Mouse (Mus musculus) hindbrain, embryonic 13.5 days (tissue): Measurements from ENCODE around the gene Vangl1. TPM values are rescaled to one million over a fixed set of nuclear protein-coding genes. Genes with fewer than 3 reads are reported as not detected.
A peak's percentile ranks its signal among the peaks of the same experiment; 100 is the strongest.

Experiments
- ATAC-seq: fragments of 200-750 bp; cut with Nextera tagmentation; 2 replicates; pipeline ENCODE4 v1.8.0; 2017; ENCODE audit warnings: moderate TSS enrichment; ENCODE audit not compliant: low FRiP score
- H3K27ac ChIP-seq: fragments of 300-500 bp; sonication (generic); 2 replicates; pipeline ENCODE4 v1.5.1; 2015; ENCODE audit warnings: inconsistent platforms, mild to moderate bottlenecking, moderate library complexity
- H3K27me3 ChIP-seq: fragments of 300-500 bp; sonication (generic); 2 replicates; pipeline ENCODE4 v1.6.1; 2015; ENCODE audit warnings: mild to moderate bottlenecking, inconsistent platforms
- H3K36me3 ChIP-seq: fragments of 300-500 bp; sonication (generic); 2 replicates; pipeline ENCODE4 v1.6.1; 2015; ENCODE audit warnings: mild to moderate bottlenecking, inconsistent platforms
- H3K4me1 ChIP-seq: fragments of 300-500 bp; sonication (generic); replicated peaks from 2 replicates; pipeline ENCODE4 v1.6.1; 2015; ENCODE audit warnings: inconsistent platforms
- H3K4me2 ChIP-seq: fragments of 300-500 bp; sonication (generic); 2 replicates; pipeline ENCODE4 v1.6.1; 2015; ENCODE audit warnings: inconsistent platforms, mild to moderate bottlenecking, moderate library complexity
- H3K4me3 ChIP-seq: fragments of 300-500 bp; sonication (generic); 2 replicates; pipeline ENCODE4 v1.5.1; 2015; ENCODE audit warnings: mild to moderate bottlenecking, inconsistent platforms
- H3K9ac ChIP-seq: fragments of 300-500 bp; sonication (generic); 2 replicates; pipeline ENCODE4 v1.6.1; 2015; ENCODE audit warnings: mild to moderate bottlenecking, inconsistent platforms
- H3K9me3 ChIP-seq: fragments of 300-500 bp; sonication (generic); 2 replicates; pipeline ENCODE4 v1.6.1; 2016; ENCODE audit warnings: inconsistent platforms
- WGBS: fragments of 180-500 bp; shearing (Covaris S2); methylation state at CpG from one replicate; pipeline ENCODE4 v1.1.7; 2015; 5-methylcytosine and 5-hydroxymethylcytosine counted together
- polyA plus RNA-seq: library from polyadenylated mRNA; unstranded; fragments of >200 nt; fragmentation: Nextera tagmentation; extraction: Ambion mirVana; gene quantifications from 2 replicates; pipeline ENCODE4 v1.2.1, GENCODE M21; 2015

Gene Vangl1
- polyA plus RNA-seq, 1 experiment from 2014 or later = 7.0 TPM

DNA sequence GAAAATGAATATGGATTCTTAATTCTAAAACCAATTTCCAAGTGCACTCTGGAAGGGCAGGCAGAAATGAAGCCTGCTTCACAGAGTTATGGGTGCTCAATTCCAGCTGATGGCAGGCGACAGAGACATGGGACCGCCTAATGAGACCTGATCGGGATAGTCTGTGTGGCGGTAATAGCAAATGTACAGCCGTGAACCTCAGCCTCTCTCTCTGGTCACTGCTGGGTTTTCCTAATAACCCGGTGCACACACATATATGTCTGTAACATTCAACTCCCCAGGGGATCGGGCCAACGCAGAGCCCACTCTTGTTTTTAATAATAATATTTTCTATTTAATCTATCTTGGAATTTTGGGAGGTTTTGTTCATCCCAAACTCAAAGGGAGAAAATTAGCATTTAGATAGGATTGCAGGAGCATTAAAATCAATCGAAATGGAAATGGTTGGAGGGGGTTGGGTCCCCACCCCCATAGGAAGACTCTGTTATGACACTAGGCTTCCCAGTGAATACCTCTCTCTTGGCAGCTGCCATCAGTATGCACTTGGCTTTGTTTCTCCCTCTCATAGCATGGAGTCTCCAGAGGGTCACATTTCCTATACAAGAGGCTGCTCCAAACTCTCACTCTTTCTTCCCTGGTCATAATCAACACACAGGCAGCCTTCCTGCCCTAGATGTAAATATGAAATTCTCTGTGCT is 72.7 kb downstream of the Vangl1 start:
- Histone ChIP-seq H3K4me2 (no peak overlapping the region), H3K9ac (no peak overlapping the region), H3K4me1 (peaks cover 23% of the 10 kb centered on the region), H3K9me3 (no peaks in the 10 kb centered on the region), H3K27ac (peak overlapping the region; percentile 37), H3K4me3 (no peak overlapping the region), H3K36me3 (no peaks in the 10 kb centered on the region), H3K27me3 (no peaks in the 10 kb centered on the region)
- peak; percentile 65; the same call in 1 of the 2 replicates for ATAC-seq
- 74% methylated on average over 9 of the region's 9 CpGs for WGBS

DNA sequence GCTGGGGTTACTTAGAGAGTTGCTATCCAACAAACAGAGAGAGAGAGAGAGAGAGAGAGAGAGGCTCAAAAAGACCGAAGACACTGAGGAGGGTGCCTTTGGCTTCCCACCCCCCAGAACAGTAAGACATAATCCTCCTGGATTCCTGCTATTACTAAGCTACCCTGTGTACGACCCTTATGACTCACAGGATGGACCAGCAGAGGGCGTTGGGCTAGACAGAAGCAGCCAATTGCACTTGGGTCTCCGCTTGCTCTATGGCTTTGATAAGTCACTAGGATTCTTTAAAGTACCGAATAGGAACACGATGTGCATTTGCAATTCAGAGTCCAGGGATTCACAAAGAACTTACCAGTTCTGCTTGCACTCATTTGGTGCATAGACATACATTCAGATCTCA is 74.0 kb downstream of the Vangl1 start:
- no peak overlapping the region for H3K9ac ChIP-seq
- ATAC-seq = no peak
- no peak overlapping the region for H3K4me3 ChIP-seq
- H3K9me3 ChIP-seq = no peaks in the 10 kb centered on the region
- WGBS = 72% methylated on average over 6 of the region's 6 CpGs
- no peaks in the 10 kb centered on the region for H3K27me3 ChIP-seq
- H3K36me3 ChIP-seq = no peaks in the 10 kb centered on the region
- H3K4me1 ChIP-seq = peaks cover 20% of the 10 kb centered on the region
- H3K4me2 ChIP-seq = no peak overlapping the region
- H3K27ac ChIP-seq = no peak overlapping the region

DNA sequence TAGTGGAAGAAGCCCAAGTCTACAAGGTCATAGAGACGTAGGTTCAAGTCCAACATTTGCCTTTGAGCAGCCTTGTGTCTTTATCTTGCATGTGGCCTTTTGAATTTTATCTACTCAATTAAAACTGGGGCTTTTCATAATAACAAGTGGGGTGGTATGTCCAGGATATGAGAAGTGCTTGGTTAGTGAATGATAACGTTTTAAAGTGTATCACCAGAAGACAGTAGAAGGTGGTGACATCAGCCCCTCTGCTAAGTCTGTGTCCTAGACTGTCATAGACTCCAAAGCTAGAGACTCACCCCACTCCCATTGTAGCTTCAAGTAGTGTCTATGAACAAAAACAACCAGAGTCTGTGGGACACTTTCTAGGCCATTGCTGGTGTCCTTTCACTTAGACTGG is 76.3 kb downstream of the Vangl1 start:
- Histone ChIP-seq H3K4me3 (no peak overlapping the region), H3K9ac (no peak overlapping the region), H3K27ac (no peak overlapping the region), H3K4me2 (no peak overlapping the region), H3K4me1 (peaks cover 21% of the 10 kb centered on the region), H3K9me3 (no peaks in the 10 kb centered on the region), H3K27me3 (no peaks in the 10 kb centered on the region), H3K36me3 (no peaks in the 10 kb centered on the region)
- WGBS = 95% methylated on average over 2 of the region's 2 CpGs
- no peak for ATAC-seq

DNA sequence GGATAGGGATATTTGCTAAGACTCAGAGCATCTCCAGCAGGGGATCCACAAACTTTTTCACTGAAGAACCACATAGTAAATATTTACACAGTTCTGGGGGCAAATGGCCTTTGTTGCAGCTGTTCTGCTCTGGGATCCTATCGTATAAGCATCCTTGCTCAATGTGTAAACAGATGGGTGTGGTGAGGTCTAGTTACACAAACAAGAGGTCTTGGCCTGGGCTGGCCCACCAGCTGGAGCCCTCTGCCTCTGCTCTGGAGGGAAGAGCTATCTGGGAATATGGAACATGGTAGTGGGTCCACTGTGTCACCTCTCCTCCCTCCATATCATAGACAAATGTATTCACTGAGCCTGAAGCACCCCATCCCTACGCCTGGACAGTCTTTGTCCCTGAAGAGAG is 77.4 kb downstream of the Vangl1 start:
- WGBS = 81% methylated on average over 2 of the region's 2 CpGs
- no peak for ATAC-seq

DNA sequence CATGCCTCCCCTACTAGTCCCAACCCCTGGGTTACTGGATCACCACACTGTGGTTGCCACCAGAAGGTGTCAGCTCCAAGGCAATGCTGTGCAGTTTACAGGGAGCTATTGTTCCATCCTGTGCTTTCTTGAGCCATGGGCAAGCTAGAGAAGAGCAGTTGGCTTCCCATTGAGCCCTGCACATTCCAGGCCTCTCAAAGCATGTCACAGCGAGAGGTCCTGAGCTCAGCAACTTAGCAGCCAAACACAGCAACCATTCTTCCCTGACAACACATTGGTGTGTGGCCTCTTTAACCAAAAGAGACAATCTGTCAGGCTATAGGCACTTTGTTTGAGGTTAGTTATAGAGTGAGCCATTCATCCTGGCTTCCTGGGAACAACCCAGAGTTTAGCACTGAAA is 78.9 kb downstream of the Vangl1 start:
- H3K36me3 ChIP-seq = no peaks in the 10 kb centered on the region
- no peak overlapping the region for H3K4me3 ChIP-seq
- H3K27me3 ChIP-seq = no peaks in the 10 kb centered on the region
- no peak overlapping the region for H3K4me2 ChIP-seq
- peaks cover 11% of the 10 kb centered on the region for H3K4me1 ChIP-seq
- no peaks in the 10 kb centered on the region for H3K9me3 ChIP-seq
- H3K27ac ChIP-seq = no peak overlapping the region
- WGBS = 12% methylated on average over 1 of the region's 1 CpGs
- no peak for ATAC-seq
- H3K9ac ChIP-seq = no peak overlapping the region

More for the DNA sequence above, 77.4 kb downstream of the Vangl1 start:
- no peak overlapping the region for H3K27ac ChIP-seq
- no peak overlapping the region for H3K4me3 ChIP-seq
- no peak overlapping the region for H3K4me2 ChIP-seq
- no peaks in the 10 kb centered on the region for H3K9me3 ChIP-seq
- peaks cover 21% of the 10 kb centered on the region for H3K4me1 ChIP-seq
- no peak overlapping the region for H3K9ac ChIP-seq
- H3K36me3 ChIP-seq = no peaks in the 10 kb centered on the region
- H3K27me3 ChIP-seq = no peaks in the 10 kb centered on the region

DNA sequence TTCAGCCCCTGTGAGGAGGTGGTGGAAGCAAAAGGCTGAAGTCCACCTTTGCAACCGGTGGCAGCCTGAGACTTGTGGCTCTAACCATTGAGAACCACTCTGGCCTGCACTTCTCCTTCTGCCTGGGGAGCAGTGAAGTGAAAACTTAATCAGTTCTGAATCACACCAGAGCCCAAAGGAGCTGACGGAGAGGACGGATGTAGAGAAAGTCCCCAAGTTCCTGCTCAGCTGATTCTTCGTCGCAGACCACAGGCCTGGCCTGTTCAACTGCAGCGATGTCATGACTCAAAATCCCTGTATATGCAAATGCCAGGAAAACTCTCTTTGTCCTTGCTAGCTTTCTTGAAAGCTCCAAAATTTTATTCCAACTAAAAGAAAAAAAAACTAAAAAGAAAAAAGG is 80.8 kb downstream of the Vangl1 start:
- Histone ChIP-seq H3K9ac (no peak overlapping the region), H3K9me3 (no peaks in the 10 kb centered on the region), H3K4me2 (no peak overlapping the region), H3K36me3 (no peaks in the 10 kb centered on the region), H3K4me3 (no peak overlapping the region), H3K4me1 (peaks cover 11% of the 10 kb centered on the region), H3K27ac (no peak overlapping the region), H3K27me3 (no peaks in the 10 kb centered on the region)
- 79% methylated on average over 6 of the region's 6 CpGs for WGBS
- ATAC-seq = no peak

DNA sequence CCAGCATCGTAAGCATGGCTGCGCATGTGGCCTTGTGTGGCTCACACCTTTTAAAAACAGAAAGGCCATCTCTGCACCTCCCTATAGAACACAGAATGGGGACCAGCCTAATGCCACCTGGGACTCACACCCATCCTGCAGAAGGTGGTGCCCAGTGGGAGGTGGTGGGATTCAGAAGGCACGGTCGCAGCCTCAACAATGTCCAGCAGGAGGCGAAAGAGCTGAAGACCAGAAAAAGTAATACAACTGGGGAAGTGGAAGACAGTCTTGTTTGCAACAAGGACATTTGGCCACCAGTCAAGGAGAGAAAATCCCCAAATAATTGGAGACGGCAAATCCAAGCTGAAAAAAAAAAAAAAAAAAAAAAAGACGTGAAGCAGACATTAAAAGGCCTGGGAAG is 82.4 kb downstream of the Vangl1 start:
- 79% methylated on average over 7 of the region's 7 CpGs for WGBS
- peaks cover 11% of the 10 kb centered on the region for H3K4me1 ChIP-seq
- H3K27me3 ChIP-seq = no peaks in the 10 kb centered on the region
- no peak overlapping the region for H3K9ac ChIP-seq
- no peaks in the 10 kb centered on the region for H3K36me3 ChIP-seq
- no peaks in the 10 kb centered on the region for H3K9me3 ChIP-seq
- H3K27ac ChIP-seq = no peak overlapping the region
- no peak for ATAC-seq
- no peak overlapping the region for H3K4me2 ChIP-seq
- H3K4me3 ChIP-seq = no peak overlapping the region

DNA sequence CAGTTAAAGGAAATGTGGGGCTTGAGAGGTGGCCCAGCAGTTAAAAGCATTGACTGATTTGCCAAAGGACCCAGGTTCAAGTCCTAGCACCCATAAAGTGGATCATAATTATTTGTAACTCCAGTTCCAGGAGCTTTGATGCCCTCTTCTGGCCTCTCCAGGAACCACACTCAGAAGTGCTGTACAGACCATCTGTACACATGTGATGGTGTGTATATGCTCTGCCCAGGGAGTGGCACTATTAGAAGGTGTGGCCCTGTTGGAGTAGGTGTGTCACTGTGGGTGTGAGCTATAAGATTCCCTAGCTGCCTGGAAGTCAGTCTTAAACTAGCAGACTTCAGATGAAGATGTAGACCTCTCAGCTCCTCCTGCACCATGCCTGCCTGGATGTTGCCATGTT is 83.5 kb downstream of the Vangl1 start:
- no peak overlapping the region for H3K4me2 ChIP-seq
- ATAC-seq = no peak
- H3K36me3 ChIP-seq = no peaks in the 10 kb centered on the region
- H3K9me3 ChIP-seq = no peaks in the 10 kb centered on the region
- H3K27ac ChIP-seq = no peak overlapping the region
- H3K27me3 ChIP-seq = no peaks in the 10 kb centered on the region
- H3K4me3 ChIP-seq = no peak overlapping the region
- H3K9ac ChIP-seq = no peak overlapping the region
- H3K4me1 ChIP-seq = peaks cover 8% of the 10 kb centered on the region

DNA sequence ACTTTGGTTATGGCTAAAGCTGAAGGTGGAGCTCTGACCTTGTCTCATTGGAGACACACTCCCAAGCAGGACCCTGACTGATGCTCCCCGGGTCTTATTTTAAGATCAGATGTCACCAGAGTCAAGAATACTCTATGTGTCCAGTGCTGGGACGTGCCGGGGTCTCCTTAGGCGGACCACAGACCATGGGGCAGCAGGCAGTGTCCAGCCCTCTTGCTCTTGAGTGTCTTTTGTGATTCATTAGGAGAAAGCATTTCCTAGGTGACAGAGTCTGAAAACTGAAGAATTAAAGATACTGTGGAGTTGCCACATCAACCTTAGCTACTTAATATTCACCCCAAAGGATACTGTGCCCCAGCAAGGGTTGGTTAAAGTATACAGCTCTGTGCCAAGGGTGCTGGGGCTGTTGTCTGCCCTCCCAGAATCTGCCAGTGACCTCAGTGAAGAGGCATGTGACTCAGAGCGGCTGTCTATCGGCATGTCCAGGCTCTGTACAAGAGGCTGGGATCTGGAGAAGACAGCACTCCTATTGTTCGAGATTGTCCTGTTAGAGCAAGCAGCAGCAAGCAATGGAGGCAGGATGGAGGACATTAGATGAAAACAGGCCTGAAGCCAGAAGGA is 92.4 kb downstream of the Vangl1 start:
- Histone ChIP-seq H3K4me1 (0 out of 2 replicates have a peak, but pooled peaks cover 5% of the 10 kb centered on the region), H3K4me3 (no peak overlapping the region), H3K9me3 (no peaks in the 10 kb centered on the region), H3K4me2 (no peak overlapping the region), H3K27me3 (no peaks in the 10 kb centered on the region), H3K27ac (no peak overlapping the region), H3K36me3 (no peaks in the 10 kb centered on the region), H3K9ac (no peak overlapping the region)
- ATAC-seq = no peak
- WGBS = 68% methylated on average over 7 of the region's 7 CpGs

DNA sequence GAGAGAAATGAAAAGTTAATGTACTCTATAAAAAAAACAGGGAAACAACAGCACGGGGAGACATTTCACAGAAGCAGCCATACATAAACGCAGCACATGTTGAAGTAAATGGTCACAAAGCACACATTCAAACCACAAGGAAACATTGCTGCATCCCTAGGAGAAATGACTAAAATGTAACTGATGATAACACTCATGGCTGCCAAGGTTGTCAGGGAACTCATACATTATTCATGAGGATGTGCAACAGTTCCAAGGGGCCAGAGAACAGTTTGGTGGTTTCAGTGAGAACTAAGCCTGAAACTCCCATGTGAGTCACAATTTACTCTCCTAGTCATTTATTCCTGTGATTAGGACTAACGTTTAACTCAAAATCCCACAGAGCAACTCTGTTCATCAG is 96.3 kb downstream of the Vangl1 start:
- Histone ChIP-seq H3K4me3 (no peak overlapping the region), H3K27me3 (no peaks in the 10 kb centered on the region), H3K4me1 (0 out of 2 replicates have a peak, but pooled peaks cover 5% of the 10 kb centered on the region), H3K4me2 (no peak overlapping the region), H3K36me3 (no peaks in the 10 kb centered on the region), H3K9me3 (no peaks in the 10 kb centered on the region), H3K9ac (no peak overlapping the region), H3K27ac (no peak overlapping the region)
- WGBS = 76% methylated on average over 3 of the region's 3 CpGs
- no peak for ATAC-seq

DNA sequence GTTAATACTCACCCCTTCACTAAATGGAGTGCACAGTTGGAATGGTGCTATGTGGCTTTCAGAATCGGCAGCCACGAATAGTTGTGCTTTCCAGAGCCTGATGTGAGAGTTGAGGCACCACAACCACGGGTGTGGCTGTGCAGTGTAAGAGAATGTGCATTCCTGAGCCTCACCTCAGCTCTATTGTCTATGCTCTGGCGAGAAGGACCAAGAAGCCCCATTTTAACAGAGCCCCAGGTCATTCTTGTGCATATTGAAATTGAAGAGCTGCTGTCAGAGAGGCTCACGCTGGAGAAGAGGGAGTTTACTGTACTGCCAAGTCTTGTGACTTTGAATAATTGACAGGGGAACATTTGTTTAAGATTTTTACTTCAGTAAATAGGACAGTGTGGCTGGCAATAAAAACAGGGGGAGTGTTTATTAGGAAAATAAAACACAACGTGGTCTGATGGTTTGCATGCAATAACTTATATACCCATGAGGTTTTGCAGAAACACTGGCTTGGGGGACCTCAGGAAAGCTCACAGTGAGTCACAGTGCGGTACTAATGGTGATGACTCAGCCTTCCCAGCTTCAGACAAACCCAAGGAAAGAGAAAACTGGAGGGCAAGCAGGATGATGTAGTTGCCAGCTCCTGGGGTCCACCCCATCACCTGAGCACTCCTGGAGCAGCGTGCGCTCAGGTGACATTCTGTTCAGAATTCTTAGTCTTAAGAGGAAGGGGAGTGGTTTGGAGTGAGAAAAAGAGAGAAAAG is 100.5 kb downstream of the Vangl1 start:
- no peak for ATAC-seq
- no peak overlapping the region for H3K27ac ChIP-seq
- no peaks in the 10 kb centered on the region for H3K27me3 ChIP-seq
- no peaks in the 10 kb centered on the region for H3K36me3 ChIP-seq
- H3K9ac ChIP-seq = no peak overlapping the region
- no peaks in the 10 kb centered on the region for H3K4me1 ChIP-seq
- no peak overlapping the region for H3K4me2 ChIP-seq
- no peak overlapping the region for H3K4me3 ChIP-seq
- WGBS = 79% methylated on average over 9 of the region's 9 CpGs
- H3K9me3 ChIP-seq = no peaks in the 10 kb centered on the region
